Mouse (Mus musculus): ENCODE results near the gene Prkce. TPM values are rescaled to one million over a fixed set of nuclear protein-coding genes. Genes with fewer than 3 reads are reported as not detected.
A peak's percentile ranks its signal among the peaks of the same experiment; 100 is the strongest.

Gene Prkce
- polyA plus RNA-seq, 1 experiment from 2014 or later = 6.7 TPM

- H3K36me3 ChIP-seq = no peaks in the 10 kb centered on the region
- no peak overlapping the region for H3K4me2 ChIP-seq
- no peak overlapping the region for H3K27ac ChIP-seq
- H3K4me1 ChIP-seq = peaks cover 10% of the 10 kb centered on the region; the same call in 1 of the 2 replicates
- no peaks in the 10 kb centered on the region for H3K27me3 ChIP-seq
- H3K9ac ChIP-seq = no peak overlapping the region
- ATAC-seq (ENCODE audit: borderline replicate concordance, extremely low read depth, low FRiP score, low TSS enrichment) = no peak
- WGBS = 51% methylated on average over 17 of the region's 17 CpGs
- H3K4me3 ChIP-seq = no peak overlapping the region
- H3K9me3 ChIP-seq = no peaks in the 10 kb centered on the region
These were observed 40.7 kb downstream of the Prkce start for GRCm38 (mm10) chr17:86208057-86208820.

GRCm38 (mm10) chr17:86208821-86209186 is 41.2 kb downstream of the Prkce start:
- no peak overlapping the region for H3K4me2 ChIP-seq
- no peaks in the 10 kb centered on the region for H3K36me3 ChIP-seq
- no peak overlapping the region for H3K9ac ChIP-seq
- no peaks in the 10 kb centered on the region for H3K9me3 ChIP-seq
- H3K4me1 ChIP-seq = 0 out of 2 replicates have a peak, but pooled peaks cover 4% of the 10 kb centered on the region
- H3K27me3 ChIP-seq = no peaks in the 10 kb centered on the region
- no peak for ATAC-seq (ENCODE audit: borderline replicate concordance, extremely low read depth, low FRiP score, low TSS enrichment)
- WGBS = 87% methylated on average over 5 of the region's 5 CpGs
- H3K4me3 ChIP-seq = no peak overlapping the region
- H3K27ac ChIP-seq = no peak overlapping the region

GRCm38 (mm10) chr17:86209680-86210251 is 42.2 kb downstream of the Prkce start:
- H3K9me3 ChIP-seq = no peaks in the 10 kb centered on the region
- no peak for ATAC-seq (ENCODE audit: borderline replicate concordance, extremely low read depth, low FRiP score, low TSS enrichment)
- H3K9ac ChIP-seq = no peak overlapping the region
- H3K27ac ChIP-seq = no peak overlapping the region
- H3K4me3 ChIP-seq = no peak overlapping the region
- no peaks in the 10 kb centered on the region for H3K4me1 ChIP-seq
- WGBS = 87% methylated on average over 13 of the region's 13 CpGs
- H3K4me2 ChIP-seq = no peak overlapping the region
- no peaks in the 10 kb centered on the region for H3K36me3 ChIP-seq
- no peaks in the 10 kb centered on the region for H3K27me3 ChIP-seq

GRCm38 (mm10) chr17:86212204-86212603 is 44.6 kb downstream of the Prkce start:
- ATAC-seq (ENCODE audit: borderline replicate concordance, extremely low read depth, low FRiP score, low TSS enrichment) = no peak
- no peaks in the 10 kb centered on the region for H3K36me3 ChIP-seq
- H3K9me3 ChIP-seq = no peaks in the 10 kb centered on the region
- no peak overlapping the region for H3K4me2 ChIP-seq
- 85% methylated on average over 3 of the region's 3 CpGs for WGBS
- no peak overlapping the region for H3K27ac ChIP-seq
- H3K4me3 ChIP-seq = no peak overlapping the region
- H3K27me3 ChIP-seq = no peaks in the 10 kb centered on the region
- no peaks in the 10 kb centered on the region for H3K4me1 ChIP-seq
- H3K9ac ChIP-seq = no peak overlapping the region

GRCm38 (mm10) chr17:86214285-86214684 is 46.7 kb downstream of the Prkce start:
- no peak overlapping the region for H3K4me3 ChIP-seq
- H3K36me3 ChIP-seq = no peaks in the 10 kb centered on the region
- H3K4me2 ChIP-seq = no peak overlapping the region
- no peak for ATAC-seq (ENCODE audit: borderline replicate concordance, extremely low read depth, low FRiP score, low TSS enrichment)
- 54% methylated on average over 9 of the region's 9 CpGs for WGBS
- H3K27ac ChIP-seq = no peak overlapping the region
- H3K9ac ChIP-seq = no peak overlapping the region
- H3K9me3 ChIP-seq = no peaks in the 10 kb centered on the region
- no peaks in the 10 kb centered on the region for H3K27me3 ChIP-seq
- H3K4me1 ChIP-seq = no peaks in the 10 kb centered on the region

GRCm38 (mm10) chr17:86214741-86215140 is 47.2 kb downstream of the Prkce start:
- no peak for ATAC-seq (ENCODE audit: borderline replicate concordance, extremely low read depth, low FRiP score, low TSS enrichment)
- no peaks in the 10 kb centered on the region for H3K9me3 ChIP-seq
- no peak overlapping the region for H3K27ac ChIP-seq
- WGBS = 80% methylated on average over 14 of the region's 14 CpGs
- H3K9ac ChIP-seq = no peak overlapping the region
- H3K36me3 ChIP-seq = no peaks in the 10 kb centered on the region
- H3K4me1 ChIP-seq = no peaks in the 10 kb centered on the region
- H3K4me2 ChIP-seq = no peak overlapping the region
- no peak overlapping the region for H3K4me3 ChIP-seq
- H3K27me3 ChIP-seq = no peaks in the 10 kb centered on the region

GRCm38 (mm10) chr17:86215771-86216170 is 48.2 kb downstream of the Prkce start:
- no peak overlapping the region for H3K9ac ChIP-seq
- 74% methylated on average over 7 of the region's 7 CpGs for WGBS
- ATAC-seq (ENCODE audit: borderline replicate concordance, extremely low read depth, low FRiP score, low TSS enrichment) = no peak
- H3K36me3 ChIP-seq = no peaks in the 10 kb centered on the region
- no peaks in the 10 kb centered on the region for H3K27me3 ChIP-seq
- H3K4me2 ChIP-seq = no peak overlapping the region
- H3K27ac ChIP-seq = no peak overlapping the region
- H3K9me3 ChIP-seq = no peaks in the 10 kb centered on the region
- H3K4me1 ChIP-seq = no peaks in the 10 kb centered on the region
- no peak overlapping the region for H3K4me3 ChIP-seq

- WGBS = 75% methylated on average over 5 of the region's 5 CpGs
- no peaks in the 10 kb centered on the region for H3K36me3 ChIP-seq
- no peak overlapping the region for H3K4me3 ChIP-seq
- H3K9ac ChIP-seq = no peak overlapping the region
- no peak overlapping the region for H3K4me2 ChIP-seq
- ATAC-seq (ENCODE audit: borderline replicate concordance, extremely low read depth, low FRiP score, low TSS enrichment) = no peak
- no peaks in the 10 kb centered on the region for H3K4me1 ChIP-seq
- H3K9me3 ChIP-seq = no peaks in the 10 kb centered on the region
- no peaks in the 10 kb centered on the region for H3K27me3 ChIP-seq
- H3K27ac ChIP-seq = no peak overlapping the region
These were observed 49.9 kb downstream of the Prkce start for GRCm38 (mm10) chr17:86217468-86217867.

- Histone ChIP-seq H3K4me3 (no peak overlapping the region), H3K4me1 (no peaks in the 10 kb centered on the region), H3K27me3 (no peaks in the 10 kb centered on the region), H3K4me2 (no peak overlapping the region), H3K9ac (no peak overlapping the region), H3K36me3 (no peaks in the 10 kb centered on the region), H3K9me3 (no peaks in the 10 kb centered on the region), H3K27ac (no peak overlapping the region)
- WGBS = 77% methylated on average over 11 of the region's 11 CpGs
- ATAC-seq (ENCODE audit: borderline replicate concordance, extremely low read depth, low FRiP score, low TSS enrichment) = no peak
These were observed 51.0 kb downstream of the Prkce start for GRCm38 (mm10) chr17:86218553-86218952.

- ATAC-seq (ENCODE audit: borderline replicate concordance, extremely low read depth, low FRiP score, low TSS enrichment) = peak; percentile 64; the same call in 1 of the 2 replicates
- no peak overlapping the region for H3K27ac ChIP-seq
- H3K4me2 ChIP-seq = no peak overlapping the region
- no peak overlapping the region for H3K4me3 ChIP-seq
- H3K9ac ChIP-seq = no peak overlapping the region
- no peaks in the 10 kb centered on the region for H3K27me3 ChIP-seq
- 44% methylated on average over 10 of the region's 10 CpGs for WGBS
- H3K9me3 ChIP-seq = no peaks in the 10 kb centered on the region
- H3K4me1 ChIP-seq = 0 out of 2 replicates have a peak, but pooled peaks cover 7% of the 10 kb centered on the region
- no peaks in the 10 kb centered on the region for H3K36me3 ChIP-seq
These were observed 58.1 kb downstream of the Prkce start for GRCm38 (mm10) chr17:86225488-86226186.

GRCm38 (mm10) chr17:86226198-86226597 is 58.6 kb downstream of the Prkce start:
- ATAC-seq (ENCODE audit: borderline replicate concordance, extremely low read depth, low FRiP score, low TSS enrichment) = no peak
- no peaks in the 10 kb centered on the region for H3K27me3 ChIP-seq
- H3K4me2 ChIP-seq = no peak overlapping the region
- H3K9me3 ChIP-seq = no peaks in the 10 kb centered on the region
- H3K36me3 ChIP-seq = no peaks in the 10 kb centered on the region
- H3K4me3 ChIP-seq = no peak overlapping the region
- no peak overlapping the region for H3K27ac ChIP-seq
- H3K9ac ChIP-seq = no peak overlapping the region
- 0 out of 2 replicates have a peak, but pooled peaks cover 7% of the 10 kb centered on the region for H3K4me1 ChIP-seq
- 55% methylated on average over 8 of the region's 8 CpGs for WGBS

GRCm38 (mm10) chr17:86226635-86227034 is 59.0 kb downstream of the Prkce start:
- Histone ChIP-seq H3K4me1 (peaks cover 11% of the 10 kb centered on the region; the same call in 1 of the 2 replicates), H3K36me3 (no peaks in the 10 kb centered on the region), H3K27me3 (no peaks in the 10 kb centered on the region), H3K4me2 (no peak overlapping the region), H3K4me3 (no peak overlapping the region), H3K9me3 (no peaks in the 10 kb centered on the region), H3K27ac (no peak overlapping the region), H3K9ac (no peak overlapping the region)
- no peak for ATAC-seq (ENCODE audit: borderline replicate concordance, extremely low read depth, low FRiP score, low TSS enrichment)
- 88% methylated on average over 7 of the region's 7 CpGs for WGBS
